Mouse (Mus musculus): ENCODE measurements at regions not wholly inside any gene's neighbourhood (a gene's known extent, or its start where the extent isn't known, plus 50 kb on each side); places are given as distances from the start of the nearest gene placed in this dataset.

- Histone ChIP-seq H3K9ac (replicated peaks; ENCODE audit: low read depth, low read length) (no peak overlapping the region), H3K36me3 (ENCODE audit: control insufficient read depth, insufficient read depth) (no peaks in the 10 kb centered on the region), H3K4me3 (replicated peaks; ENCODE audit: low read length) (no peak overlapping the region), H3K9me3 (ENCODE audit: control insufficient read depth, low read length) (no peaks in the 10 kb centered on the region), H3K27ac (ENCODE audit: low read length) (no peak overlapping the region), H3K27me3 (replicated peaks; ENCODE audit: control insufficient read depth, insufficient read depth, low read length) (no peaks in the 10 kb centered on the region), H3K4me2 (ENCODE audit: low read length) (no peak overlapping the region), H3K4me1 (replicated peaks; ENCODE audit: control insufficient read depth, insufficient read depth, low read length) (peaks cover 14% of the 10 kb centered on the region)
- ATAC-seq, result peak; percentile 40
- WGBS, result 4% methylated on average over 3 of the region's 3 CpGs
These were observed 224.9 kb upstream of the Ercc4 start for GRCm38 (mm10) chr16:12884556-12884955.

- Histone ChIP-seq H3K27me3 (replicated peaks; ENCODE audit: control insufficient read depth, insufficient read depth, low read length) (no peaks in the 10 kb centered on the region), H3K9me3 (ENCODE audit: control insufficient read depth, low read length) (no peaks in the 10 kb centered on the region), H3K4me3 (replicated peaks; ENCODE audit: low read length) (no peak overlapping the region), H3K36me3 (ENCODE audit: control insufficient read depth, insufficient read depth) (no peaks in the 10 kb centered on the region), H3K4me2 (ENCODE audit: low read length) (no peak overlapping the region), H3K27ac (ENCODE audit: low read length) (peak overlapping the region; percentile 60; the same call in 1 of the 2 replicates), H3K4me1 (replicated peaks; ENCODE audit: control insufficient read depth, insufficient read depth, low read length) (peaks cover 14% of the 10 kb centered on the region), H3K9ac (replicated peaks; ENCODE audit: low read depth, low read length) (no peak overlapping the region)
- peak; percentile 70 for ATAC-seq
- 34% methylated on average over 1 of the region's 1 CpGs for WGBS
These were observed 223.4 kb upstream of the Ercc4 start for GRCm38 (mm10) chr16:12886127-12886526.

GRCm38 (mm10) chr16:12887381-12887780, 222.1 kb upstream of the Ercc4 start:
- Histone ChIP-seq H3K27me3 (replicated peaks; ENCODE audit: control insufficient read depth, insufficient read depth, low read length) (no peaks in the 10 kb centered on the region), H3K4me1 (replicated peaks; ENCODE audit: control insufficient read depth, insufficient read depth, low read length) (peaks cover 14% of the 10 kb centered on the region), H3K4me2 (ENCODE audit: low read length) (no peak overlapping the region), H3K9me3 (ENCODE audit: control insufficient read depth, low read length) (no peaks in the 10 kb centered on the region), H3K27ac (ENCODE audit: low read length) (no peak overlapping the region), H3K9ac (replicated peaks; ENCODE audit: low read depth, low read length) (no peak overlapping the region), H3K36me3 (ENCODE audit: control insufficient read depth, insufficient read depth) (no peaks in the 10 kb centered on the region), H3K4me3 (replicated peaks; ENCODE audit: low read length) (no peak overlapping the region)
- 42% methylated on average over 2 of the region's 2 CpGs for WGBS
- ATAC-seq, result no peak

GRCm38 (mm10) chr16:12890094-12890493, 219.4 kb upstream of the Ercc4 start:
- WGBS, result 95% methylated on average over 1 of the region's 1 CpGs
- Histone ChIP-seq H3K4me3 (replicated peaks; ENCODE audit: low read length) (no peak overlapping the region), H3K9me3 (ENCODE audit: control insufficient read depth, low read length) (no peaks in the 10 kb centered on the region), H3K36me3 (ENCODE audit: control insufficient read depth, insufficient read depth) (no peaks in the 10 kb centered on the region), H3K27ac (ENCODE audit: low read length) (no peak overlapping the region), H3K4me2 (ENCODE audit: low read length) (no peak overlapping the region), H3K9ac (replicated peaks; ENCODE audit: low read depth, low read length) (no peak overlapping the region), H3K27me3 (replicated peaks; ENCODE audit: control insufficient read depth, insufficient read depth, low read length) (no peaks in the 10 kb centered on the region), H3K4me1 (replicated peaks; ENCODE audit: control insufficient read depth, insufficient read depth, low read length) (peaks cover 8% of the 10 kb centered on the region; the same call in 1 of the 2 replicates)
- ATAC-seq, result no peak

GRCm38 (mm10) chr16:12890545-12890944, 218.9 kb upstream of the Ercc4 start:
- Histone ChIP-seq H3K9me3 (ENCODE audit: control insufficient read depth, low read length) (no peaks in the 10 kb centered on the region), H3K4me2 (ENCODE audit: low read length) (no peak overlapping the region), H3K4me3 (replicated peaks; ENCODE audit: low read length) (no peak overlapping the region), H3K27me3 (replicated peaks; ENCODE audit: control insufficient read depth, insufficient read depth, low read length) (no peaks in the 10 kb centered on the region), H3K4me1 (replicated peaks; ENCODE audit: control insufficient read depth, insufficient read depth, low read length) (peaks cover 8% of the 10 kb centered on the region; the same call in 1 of the 2 replicates), H3K9ac (replicated peaks; ENCODE audit: low read depth, low read length) (no peak overlapping the region), H3K36me3 (ENCODE audit: control insufficient read depth, insufficient read depth) (no peaks in the 10 kb centered on the region), H3K27ac (ENCODE audit: low read length) (no peak overlapping the region)
- 83% methylated on average over 3 of the region's 3 CpGs for WGBS
- ATAC-seq, result no peak

- H3K4me2 ChIP-seq (ENCODE audit: low read length), result no peak overlapping the region
These were observed 216.7 kb upstream of the Ercc4 start for GRCm38 (mm10) chr16:12892658-12893305.

GRCm38 (mm10) chr16:12897267-12897666, 212.2 kb upstream of the Ercc4 start:
- Histone ChIP-seq H3K27ac (ENCODE audit: low read length) (no peak overlapping the region), H3K9ac (replicated peaks; ENCODE audit: low read depth, low read length) (no peak overlapping the region), H3K4me1 (replicated peaks; ENCODE audit: control insufficient read depth, insufficient read depth, low read length) (0 out of 2 replicates have a peak, but pooled peaks cover 3% of the 10 kb centered on the region), H3K9me3 (ENCODE audit: control insufficient read depth, low read length) (peaks cover 6% of the 10 kb centered on the region), H3K27me3 (replicated peaks; ENCODE audit: control insufficient read depth, insufficient read depth, low read length) (no peaks in the 10 kb centered on the region), H3K4me3 (replicated peaks; ENCODE audit: low read length) (no peak overlapping the region), H3K4me2 (ENCODE audit: low read length) (no peak overlapping the region), H3K36me3 (ENCODE audit: control insufficient read depth, insufficient read depth) (no peaks in the 10 kb centered on the region)
- ATAC-seq, result no peak
- WGBS, result 76% methylated on average over 1 of the region's 1 CpGs

More at GRCm38 (mm10) chr16:12892658-12893305, 216.7 kb upstream of the Ercc4 start:
- H3K27ac ChIP-seq (ENCODE audit: low read length), result no peak overlapping the region
- no peaks in the 10 kb centered on the region for H3K36me3 ChIP-seq (ENCODE audit: control insufficient read depth, insufficient read depth)
- no peak overlapping the region for H3K4me3 ChIP-seq (replicated peaks; ENCODE audit: low read length)
- H3K9ac ChIP-seq (replicated peaks; ENCODE audit: low read depth, low read length), result no peak overlapping the region
- H3K27me3 ChIP-seq (replicated peaks; ENCODE audit: control insufficient read depth, insufficient read depth, low read length), result no peaks in the 10 kb centered on the region
- no peaks in the 10 kb centered on the region for H3K9me3 ChIP-seq (ENCODE audit: control insufficient read depth, low read length)
- WGBS, result 87% methylated on average over 7 of the region's 7 CpGs
- ATAC-seq, result no peak
- no peaks in the 10 kb centered on the region for H3K4me1 ChIP-seq (replicated peaks; ENCODE audit: control insufficient read depth, insufficient read depth, low read length)

GRCm38 (mm10) chr16:12900670-12901069, 208.8 kb upstream of the Ercc4 start:
- Histone ChIP-seq H3K4me2 (ENCODE audit: low read length) (no peak overlapping the region), H3K9me3 (ENCODE audit: control insufficient read depth, low read length) (peaks cover 6% of the 10 kb centered on the region), H3K4me3 (replicated peaks; ENCODE audit: low read length) (no peak overlapping the region), H3K27ac (ENCODE audit: low read length) (no peak overlapping the region), H3K4me1 (replicated peaks; ENCODE audit: control insufficient read depth, insufficient read depth, low read length) (0 out of 2 replicates have a peak, but pooled peaks cover 3% of the 10 kb centered on the region), H3K9ac (replicated peaks; ENCODE audit: low read depth, low read length) (no peak overlapping the region), H3K36me3 (ENCODE audit: control insufficient read depth, insufficient read depth) (no peaks in the 10 kb centered on the region), H3K27me3 (replicated peaks; ENCODE audit: control insufficient read depth, insufficient read depth, low read length) (no peaks in the 10 kb centered on the region)
- no peak for ATAC-seq
- WGBS, result 76% methylated on average over 8 of the region's 8 CpGs

GRCm38 (mm10) chr16:12901096-12901995, 208.1 kb upstream of the Ercc4 start:
- H3K9me3 ChIP-seq (ENCODE audit: control insufficient read depth, low read length), result peaks cover 6% of the 10 kb centered on the region
- H3K4me2 ChIP-seq (ENCODE audit: low read length), result no peak overlapping the region
- no peak overlapping the region for H3K9ac ChIP-seq (replicated peaks; ENCODE audit: low read depth, low read length)
- no peaks in the 10 kb centered on the region for H3K36me3 ChIP-seq (ENCODE audit: control insufficient read depth, insufficient read depth)
- no peak overlapping the region for H3K4me3 ChIP-seq (replicated peaks; ENCODE audit: low read length)
- no peak overlapping the region for H3K27ac ChIP-seq (ENCODE audit: low read length)
- peak; percentile 88 for ATAC-seq
- 0 out of 2 replicates have a peak, but pooled peaks cover 3% of the 10 kb centered on the region for H3K4me1 ChIP-seq (replicated peaks; ENCODE audit: control insufficient read depth, insufficient read depth, low read length)
- H3K27me3 ChIP-seq (replicated peaks; ENCODE audit: control insufficient read depth, insufficient read depth, low read length), result no peaks in the 10 kb centered on the region
- 38% methylated on average over 9 of the region's 9 CpGs for WGBS
